Mouse (Mus musculus): ENCODE measurements at regions not wholly inside any gene's neighbourhood (a gene's known extent, or its start where the extent isn't known, plus 50 kb on each side); places are given as distances from the start of the nearest gene placed in this dataset.

GRCm38 (mm10) chr14:88410722-88411437 is 60.3 kb downstream of the Pcdh20 start:
- Histone ChIP-seq H3K27me3 (replicated peaks; ENCODE audit: control insufficient read depth, insufficient read depth, low read length) (no peaks in the 10 kb centered on the region), H3K36me3 (ENCODE audit: control insufficient read depth, insufficient read depth) (no peaks in the 10 kb centered on the region), H3K27ac (ENCODE audit: low read depth, low read length) (no peak overlapping the region), H3K9ac (ENCODE audit: low read depth, low read length) (no peak overlapping the region), H3K9me3 (ENCODE audit: control insufficient read depth) (no peaks in the 10 kb centered on the region), H3K4me2 (replicated peaks; ENCODE audit: low read depth) (no peak overlapping the region), H3K4me3 (ENCODE audit: low read depth, low read length) (no peak overlapping the region), H3K4me1 (replicated peaks; ENCODE audit: control insufficient read depth, insufficient read depth, low read length) (no peaks in the 10 kb centered on the region)
- ATAC-seq, result no peak
- 87% methylated on average over 1 of the region's 1 CpGs for WGBS
- TF ChIP-seq CTCF (IDR thresholded peaks at IDR 0.05; ENCODE audit: low read depth), result no peak

- WGBS, result 14% methylated on average over 1 of the region's 1 CpGs
- H3K4me2 ChIP-seq (replicated peaks; ENCODE audit: low read depth), result no peak overlapping the region
Measured at GRCm38 (mm10) chr14:88399270-88399669, 71.9 kb downstream of the Pcdh20 start.

GRCm38 (mm10) chr14:88397187-88397586 is 74.0 kb downstream of the Pcdh20 start:
- Histone ChIP-seq H3K27me3 (replicated peaks; ENCODE audit: control insufficient read depth, insufficient read depth, low read length) (no peaks in the 10 kb centered on the region), H3K27ac (ENCODE audit: low read depth, low read length) (no peak overlapping the region), H3K9me3 (ENCODE audit: control insufficient read depth) (no peaks in the 10 kb centered on the region), H3K4me3 (ENCODE audit: low read depth, low read length) (no peak overlapping the region), H3K36me3 (ENCODE audit: control insufficient read depth, insufficient read depth) (no peaks in the 10 kb centered on the region), H3K4me2 (replicated peaks; ENCODE audit: low read depth) (no peak overlapping the region), H3K9ac (ENCODE audit: low read depth, low read length) (no peak overlapping the region), H3K4me1 (replicated peaks; ENCODE audit: control insufficient read depth, insufficient read depth, low read length) (no peaks in the 10 kb centered on the region)
- TF ChIP-seq CTCF (IDR thresholded peaks at IDR 0.05; ENCODE audit: low read depth), result no peak
- ATAC-seq, result no peak

More at GRCm38 (mm10) chr14:88399270-88399669, 71.9 kb downstream of the Pcdh20 start:
- H3K9me3 ChIP-seq (ENCODE audit: control insufficient read depth), result no peaks in the 10 kb centered on the region
- no peak overlapping the region for H3K27ac ChIP-seq (ENCODE audit: low read depth, low read length)
- no peaks in the 10 kb centered on the region for H3K36me3 ChIP-seq (ENCODE audit: control insufficient read depth, insufficient read depth)
- no peak overlapping the region for H3K4me3 ChIP-seq (ENCODE audit: low read depth, low read length)
- H3K27me3 ChIP-seq (replicated peaks; ENCODE audit: control insufficient read depth, insufficient read depth, low read length), result no peaks in the 10 kb centered on the region
- no peaks in the 10 kb centered on the region for H3K4me1 ChIP-seq (replicated peaks; ENCODE audit: control insufficient read depth, insufficient read depth, low read length)
- ATAC-seq, result no peak
- no peak for TF ChIP-seq CTCF (IDR thresholded peaks at IDR 0.05; ENCODE audit: low read depth)
- no peak overlapping the region for H3K9ac ChIP-seq (ENCODE audit: low read depth, low read length)

GRCm38 (mm10) chr14:88395016-88395415 is 76.2 kb downstream of the Pcdh20 start:
- Histone ChIP-seq H3K4me3 (ENCODE audit: low read depth, low read length) (no peak overlapping the region), H3K9me3 (ENCODE audit: control insufficient read depth) (no peaks in the 10 kb centered on the region), H3K4me2 (replicated peaks; ENCODE audit: low read depth) (no peak overlapping the region), H3K36me3 (ENCODE audit: control insufficient read depth, insufficient read depth) (no peaks in the 10 kb centered on the region), H3K9ac (ENCODE audit: low read depth, low read length) (no peak overlapping the region), H3K27me3 (replicated peaks; ENCODE audit: control insufficient read depth, insufficient read depth, low read length) (no peaks in the 10 kb centered on the region), H3K27ac (ENCODE audit: low read depth, low read length) (no peak overlapping the region), H3K4me1 (replicated peaks; ENCODE audit: control insufficient read depth, insufficient read depth, low read length) (no peaks in the 10 kb centered on the region)
- no peak for TF ChIP-seq CTCF (IDR thresholded peaks at IDR 0.05; ENCODE audit: low read depth)
- WGBS, result 39% methylated on average over 4 of the region's 4 CpGs
- ATAC-seq, result no peak

DNA sequence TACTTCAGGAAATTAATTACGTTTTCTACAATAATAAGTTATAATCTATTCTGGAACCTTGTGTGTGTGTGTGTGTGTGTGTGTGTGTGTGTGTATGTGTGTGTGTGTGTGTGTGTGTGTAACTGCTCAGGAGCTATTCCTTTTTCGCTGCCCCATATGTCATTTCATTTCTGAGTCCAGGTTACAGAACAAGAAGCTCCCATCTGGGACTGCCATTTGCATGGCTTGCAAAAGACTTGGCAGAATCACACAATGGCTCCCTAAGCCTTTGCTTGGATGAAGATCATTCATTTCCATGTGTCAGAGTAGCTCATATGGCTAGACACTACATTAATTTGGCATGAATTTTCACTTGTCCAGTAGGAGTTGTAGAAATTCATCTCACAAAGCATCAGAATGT is 86.6 kb downstream of the Pcdh20 start:
- no peaks in the 10 kb centered on the region for H3K4me1 ChIP-seq (replicated peaks; ENCODE audit: control insufficient read depth, insufficient read depth, low read length)
- H3K4me2 ChIP-seq (replicated peaks; ENCODE audit: low read depth), result no peak overlapping the region
- WGBS, result 80% methylated on average over 2 of the region's 2 CpGs
- no peak overlapping the region for H3K27ac ChIP-seq (ENCODE audit: low read depth, low read length)
- no peak overlapping the region for H3K4me3 ChIP-seq (ENCODE audit: low read depth, low read length)
- no peak for ATAC-seq
- no peak for TF ChIP-seq CTCF (IDR thresholded peaks at IDR 0.05; ENCODE audit: low read depth)
- H3K27me3 ChIP-seq (replicated peaks; ENCODE audit: control insufficient read depth, insufficient read depth, low read length), result no peaks in the 10 kb centered on the region
- H3K36me3 ChIP-seq (ENCODE audit: control insufficient read depth, insufficient read depth), result no peaks in the 10 kb centered on the region
- H3K9me3 ChIP-seq (ENCODE audit: control insufficient read depth), result no peaks in the 10 kb centered on the region
- no peak overlapping the region for H3K9ac ChIP-seq (ENCODE audit: low read depth, low read length)

GRCm38 (mm10) chr14:88347177-88347576 is 124.0 kb downstream of the Pcdh20 start:
- H3K4me1 ChIP-seq (replicated peaks; ENCODE audit: control insufficient read depth, insufficient read depth, low read length), result no peaks in the 10 kb centered on the region
- no peaks in the 10 kb centered on the region for H3K36me3 ChIP-seq (ENCODE audit: control insufficient read depth, insufficient read depth)
- WGBS, result 50% methylated on average over 4 of the region's 4 CpGs
- no peak overlapping the region for H3K4me3 ChIP-seq (ENCODE audit: low read depth, low read length)
- no peak for TF ChIP-seq CTCF (IDR thresholded peaks at IDR 0.05; ENCODE audit: low read depth)
- no peak overlapping the region for H3K4me2 ChIP-seq (replicated peaks; ENCODE audit: low read depth)
- ATAC-seq, result no peak
- no peaks in the 10 kb centered on the region for H3K27me3 ChIP-seq (replicated peaks; ENCODE audit: control insufficient read depth, insufficient read depth, low read length)
- H3K9me3 ChIP-seq (ENCODE audit: control insufficient read depth), result no peaks in the 10 kb centered on the region
- no peak overlapping the region for H3K27ac ChIP-seq (ENCODE audit: low read depth, low read length)
- no peak overlapping the region for H3K9ac ChIP-seq (ENCODE audit: low read depth, low read length)

Data from intestine, postnatal 0 days (tissue).